Mouse (Mus musculus) limb, embryonic 14.5 days (tissue): ENCODE measurements at regions not wholly inside any gene's neighbourhood (a gene's known extent, or its start where the extent isn't known, plus 50 kb on each side); places are given as distances from the start of the nearest gene placed in this dataset.
A peak's percentile ranks its signal among the peaks of the same experiment; 100 is the strongest.

Source experiments
- ATAC-seq: fragments of 200-750 bp; cut with Nextera tagmentation; 2 replicates; pipeline ENCODE4 v1.8.0; 2017; ENCODE audit warnings: low read depth, moderate number of reproducible peaks, moderate TSS enrichment; ENCODE audit not compliant: low FRiP score
- DNase-seq: peaks from one replicate; pipeline ENCODE4 v3.0.0-alpha.2; 2015; ENCODE audit warnings: low spot score
- H3K27ac ChIP-seq: fragments of 300-500 bp; sonication (generic); replicated peaks from 2 replicates; pipeline ENCODE4 v1.5.1; 2014; ENCODE audit warnings: low read depth, mild to moderate bottlenecking, low read length, moderate library complexity, mixed read lengths
- H3K27me3 ChIP-seq: fragments of 300-500 bp; sonication (generic); 2 replicates; pipeline ENCODE4 v1.6.1; 2014; ENCODE audit warnings: low read length, mixed read lengths; ENCODE audit not compliant: control insufficient read depth, insufficient read depth
- H3K36me3 ChIP-seq: fragments of 300-500 bp; sonication (generic); 2 replicates; pipeline ENCODE4 v1.6.1; 2014; ENCODE audit warnings: mild to moderate bottlenecking, low read length, moderate library complexity, mixed read lengths; ENCODE audit not compliant: control insufficient read depth, insufficient read depth
- H3K4me1 ChIP-seq: fragments of 300-500 bp; sonication (generic); 2 replicates; pipeline ENCODE4 v1.6.1; 2014; ENCODE audit warnings: antibody characterized with exemption, low read length, mixed read lengths; ENCODE audit not compliant: control insufficient read depth, insufficient read depth
- H3K4me2 ChIP-seq: fragments of 300-500 bp; sonication (generic); replicated peaks from 2 replicates; pipeline ENCODE4 v1.6.1; 2014; ENCODE audit warnings: low read depth, mild to moderate bottlenecking, low read length, moderate library complexity; ENCODE audit not compliant: severe bottlenecking
- H3K4me3 ChIP-seq: fragments of 300-500 bp; sonication (generic); replicated peaks from 2 replicates; pipeline ENCODE4 v1.5.1; 2014; ENCODE audit warnings: low read length
- H3K9ac ChIP-seq: fragments of 300-500 bp; sonication (generic); 2 replicates; pipeline ENCODE4 v1.6.1; 2014; ENCODE audit warnings: mild to moderate bottlenecking, low read depth, low read length, moderate library complexity; ENCODE audit not compliant: severe bottlenecking
- H3K9me3 ChIP-seq: fragments of 300-500 bp; sonication (generic); 2 replicates; pipeline ENCODE4 v1.6.1; 2016; ENCODE audit warnings: low read length; ENCODE audit not compliant: control insufficient read depth
- POLR2A ChIP-seq: fragments of 200-500 bp; IDR thresholded peaks from 2 replicates; pipeline ENCODE4 v1.8.0; 2012; ENCODE audit warnings: inconsistent platforms, mild to moderate bottlenecking, moderate library complexity, borderline replicate concordance; ENCODE audit not compliant: insufficient read depth, insufficient read length; ENCODE audit errors: extremely low read depth
- WGBS: fragments of 180-500 bp; shearing (Covaris S2); extraction: QIAGEN DNeasy Blood & Tissue Kit; methylation state at CpG from one replicate; pipeline ENCODE4 v1.1.7; 2014; 5-methylcytosine and 5-hydroxymethylcytosine counted together

GRCm38 (mm10) chr2:144174366-144175035 lies 96.0 kb upstream of the Mgme1 start:
- no peak overlapping the region for H3K4me2 ChIP-seq
- H3K4me1 ChIP-seq, result peaks cover 7% of the 10 kb centered on the region
- no peak overlapping the region for H3K9ac ChIP-seq
- H3K9me3 ChIP-seq, result no peaks in the 10 kb centered on the region
- H3K36me3 ChIP-seq, result no peaks in the 10 kb centered on the region
- no peak overlapping the region for H3K4me3 ChIP-seq
- no peak for TF ChIP-seq POLR2A
- H3K27me3 ChIP-seq, result no peaks in the 10 kb centered on the region
- WGBS, result 75% methylated on average over 5 of the region's 5 CpGs
- H3K27ac ChIP-seq, result no peak overlapping the region
- ATAC-seq (no peak), DNase-seq (no peak)

- WGBS, result 90% methylated on average over 9 of the region's 9 CpGs
- Histone ChIP-seq H3K9ac (no peak overlapping the region), H3K4me1 (no peaks in the 10 kb centered on the region), H3K36me3 (no peaks in the 10 kb centered on the region), H3K4me3 (no peak overlapping the region), H3K27me3 (no peaks in the 10 kb centered on the region), H3K9me3 (no peaks in the 10 kb centered on the region), H3K27ac (no peak overlapping the region), H3K4me2 (no peak overlapping the region)
- DNase-seq, result no peak
- no peak for TF ChIP-seq POLR2A
- ATAC-seq, result no peak
Measured at GRCm38 (mm10) chr2:144176508-144177170, 93.8 kb upstream of the Mgme1 start.

GRCm38 (mm10) chr2:144177268-144177667 lies 93.2 kb upstream of the Mgme1 start:
- ATAC-seq, result peak; percentile 45; the same call in 1 of the 2 replicates
- 53% methylated on average over 6 of the region's 6 CpGs for WGBS

GRCm38 (mm10) chr2:144177920-144178319 lies 92.5 kb upstream of the Mgme1 start:
- TF ChIP-seq POLR2A, result no peak
- Histone ChIP-seq H3K36me3 (no peaks in the 10 kb centered on the region), H3K9ac (no peak overlapping the region), H3K4me1 (no peaks in the 10 kb centered on the region), H3K9me3 (no peaks in the 10 kb centered on the region), H3K4me3 (no peak overlapping the region), H3K4me2 (no peak overlapping the region), H3K27me3 (no peaks in the 10 kb centered on the region), H3K27ac (no peak overlapping the region)
- WGBS, result 76% methylated on average over 6 of the region's 6 CpGs
- ATAC-seq (no peak), DNase-seq (no peak)

More at GRCm38 (mm10) chr2:144177268-144177667, 93.2 kb upstream of the Mgme1 start:
- Histone ChIP-seq H3K4me2 (no peak overlapping the region), H3K4me1 (no peaks in the 10 kb centered on the region), H3K36me3 (no peaks in the 10 kb centered on the region), H3K9me3 (no peaks in the 10 kb centered on the region), H3K27me3 (no peaks in the 10 kb centered on the region), H3K4me3 (no peak overlapping the region), H3K27ac (no peak overlapping the region), H3K9ac (no peak overlapping the region)
- no peak for DNase-seq
- TF ChIP-seq POLR2A, result no peak

- Histone ChIP-seq H3K36me3 (no peaks in the 10 kb centered on the region), H3K4me1 (no peaks in the 10 kb centered on the region), H3K9me3 (no peaks in the 10 kb centered on the region), H3K4me2 (no peak overlapping the region), H3K4me3 (no peak overlapping the region), H3K9ac (no peak overlapping the region), H3K27me3 (no peaks in the 10 kb centered on the region), H3K27ac (no peak overlapping the region)
- ATAC-seq, result no peak
- no peak for DNase-seq
- TF ChIP-seq POLR2A, result no peak
- 71% methylated on average over 5 of the region's 5 CpGs for WGBS
Measured at GRCm38 (mm10) chr2:144182108-144182507, 88.4 kb upstream of the Mgme1 start.

- Histone ChIP-seq H3K9me3 (no peaks in the 10 kb centered on the region), H3K4me2 (no peak overlapping the region), H3K4me3 (no peak overlapping the region), H3K9ac (no peak overlapping the region), H3K27me3 (no peaks in the 10 kb centered on the region), H3K36me3 (no peaks in the 10 kb centered on the region), H3K27ac (no peak overlapping the region), H3K4me1 (no peaks in the 10 kb centered on the region)
- no peak for DNase-seq
- WGBS, result 79% methylated on average over 7 of the region's 7 CpGs
- ATAC-seq, result no peak
- TF ChIP-seq POLR2A, result no peak
Measured at GRCm38 (mm10) chr2:144182542-144182941, 87.9 kb upstream of the Mgme1 start.
